Mouse (Mus musculus) lung, adult 2 months (tissue): ENCODE measurements around the gene Ada.

Source experiments
- CTCF ChIP-seq: fragments of 200-500 bp; IDR thresholded peaks from 2 replicates; pipeline ENCODE4 v1.5.1; 2011; ENCODE audit warnings: mild to moderate bottlenecking, low read length, control low read depth; ENCODE audit not compliant: insufficient read depth
- POLR2A ChIP-seq: fragments of 200-500 bp; IDR thresholded peaks from 2 replicates; pipeline ENCODE4 v1.6.1; 2011; ENCODE audit warnings: low read depth, mild to moderate bottlenecking, control low read depth, low read length, borderline replicate concordance; ENCODE audit errors: extremely low read depth

GRCm38 (mm10) chr2:163788484-163788883 lies 38.4 kb upstream of the Ada start:
- TF ChIP-seq POLR2A (no peak), CTCF (peak; percentile 67)
